Mouse (Mus musculus) intestine, embryonic 15.5 days (tissue): ENCODE results near the gene Abcb8. TPM values are rescaled to one million over a fixed set of nuclear protein-coding genes. Genes with fewer than 3 reads are reported as not detected.

Experiments
- ATAC-seq: fragments of 200-750 bp; cut with Nextera tagmentation; 2 replicates; pipeline ENCODE4 v1.8.0; 2017; ENCODE audit warnings: moderate TSS enrichment, moderate library complexity
- H3K27ac ChIP-seq: fragments of 300-500 bp; sonication (generic); 2 replicates; pipeline ENCODE4 v1.5.1; 2015; ENCODE audit warnings: mild to moderate bottlenecking, inconsistent platforms
- H3K27me3 ChIP-seq: fragments of 300-500 bp; sonication (generic); replicated peaks from 2 replicates; pipeline ENCODE4 v1.6.1; 2015; ENCODE audit warnings: inconsistent platforms
- H3K36me3 ChIP-seq: fragments of 300-500 bp; sonication (generic); 2 replicates; pipeline ENCODE4 v1.6.1; 2015; ENCODE audit warnings: inconsistent platforms
- H3K4me1 ChIP-seq: fragments of 300-500 bp; sonication (generic); replicated peaks from 2 replicates; pipeline ENCODE4 v1.6.1; 2015; ENCODE audit warnings: inconsistent platforms
- H3K4me2 ChIP-seq: fragments of 300-500 bp; sonication (generic); replicated peaks from 2 replicates; pipeline ENCODE4 v1.6.1; 2015; ENCODE audit warnings: mild to moderate bottlenecking, inconsistent platforms
- H3K4me3 ChIP-seq: fragments of 300-500 bp; sonication (generic); replicated peaks from 2 replicates; pipeline ENCODE4 v1.5.1; 2015; ENCODE audit warnings: inconsistent platforms
- H3K9ac ChIP-seq: fragments of 300-500 bp; sonication (generic); 2 replicates; pipeline ENCODE4 v1.6.1; 2015; ENCODE audit warnings: inconsistent platforms
- H3K9me3 ChIP-seq: fragments of 300-500 bp; sonication (generic); 2 replicates; pipeline ENCODE4 v1.6.1; 2016; ENCODE audit warnings: inconsistent platforms
- WGBS: fragments of 180-500 bp; shearing (Covaris S2); methylation state at CpG from one replicate; pipeline ENCODE4 v1.1.7; 2015; 5-methylcytosine and 5-hydroxymethylcytosine counted together
- polyA plus RNA-seq: library from polyadenylated mRNA; unstranded; fragments of >200 nt; fragmentation: Nextera tagmentation; extraction: Ambion mirVana; gene quantifications from 2 replicates; pipeline ENCODE4 v1.2.1, GENCODE M21; 2015

Abcb8 gene
- polyA plus RNA-seq, 1 experiment from 2014 or later = 66.2 TPM

- peaks cover 32% of the 10 kb centered on the region; the same call in 1 of the 2 replicates for H3K36me3 ChIP-seq
These were observed 8.5 kb downstream of the Abcb8 start for GRCm38 (mm10) chr5:24401969-24402368.

GRCm38 (mm10) chr5:24404594-24405360 lies 11.3 kb downstream of the Abcb8 start:
- Histone ChIP-seq H3K27me3 (no peaks in the 10 kb centered on the region), H3K4me2 (no peak overlapping the region), H3K27ac (no peak overlapping the region), H3K4me1 (no peaks in the 10 kb centered on the region), H3K36me3 (peaks cover 39% of the 10 kb centered on the region), H3K4me3 (no peak overlapping the region), H3K9me3 (no peaks in the 10 kb centered on the region), H3K9ac (no peak overlapping the region)
- 86% methylated on average over 6 of the region's 6 CpGs for WGBS
- ATAC-seq = no peak

More at GRCm38 (mm10) chr5:24401969-24402368, 8.5 kb downstream of the Abcb8 start:
- 80% methylated on average over 9 of the region's 9 CpGs for WGBS
- H3K4me1 ChIP-seq = no peaks in the 10 kb centered on the region
- H3K4me2 ChIP-seq = no peak overlapping the region
- H3K9me3 ChIP-seq = no peaks in the 10 kb centered on the region
- ATAC-seq = peak; percentile 29; the same call in 1 of the 2 replicates
- no peaks in the 10 kb centered on the region for H3K27me3 ChIP-seq
- no peak overlapping the region for H3K4me3 ChIP-seq
- H3K27ac ChIP-seq = no peak overlapping the region
- H3K9ac ChIP-seq = no peak overlapping the region

GRCm38 (mm10) chr5:24405389-24405876 lies 12.0 kb downstream of the Abcb8 start:
- Histone ChIP-seq H3K4me2 (no peak overlapping the region), H3K9ac (no peak overlapping the region), H3K9me3 (no peaks in the 10 kb centered on the region), H3K27me3 (no peaks in the 10 kb centered on the region), H3K27ac (no peak overlapping the region), H3K4me3 (no peak overlapping the region), H3K4me1 (no peaks in the 10 kb centered on the region), H3K36me3 (peaks cover 36% of the 10 kb centered on the region)
- ATAC-seq = no peak
- 68% methylated on average over 3 of the region's 3 CpGs for WGBS

- no peaks in the 10 kb centered on the region for H3K27me3 ChIP-seq
- no peaks in the 10 kb centered on the region for H3K9me3 ChIP-seq
- 90% methylated on average over 13 of the region's 13 CpGs for WGBS
- H3K4me2 ChIP-seq = no peak overlapping the region
- no peak overlapping the region for H3K4me3 ChIP-seq
- peaks cover 2% of the 10 kb centered on the region for H3K4me1 ChIP-seq
- no peak for ATAC-seq
- no peak overlapping the region for H3K9ac ChIP-seq
- H3K27ac ChIP-seq = no peak overlapping the region
- peaks cover 20% of the 10 kb centered on the region for H3K36me3 ChIP-seq
These were observed 15.2 kb downstream of the Abcb8 start for GRCm38 (mm10) chr5:24408651-24409050.

- no peak for ATAC-seq
These were observed 16.0 kb downstream of the Abcb8 start for GRCm38 (mm10) chr5:24409466-24409865.

GRCm38 (mm10) chr5:24412063-24412462 lies 18.6 kb downstream of the Abcb8 start:
- Histone ChIP-seq H3K4me3 (no peak overlapping the region), H3K36me3 (peaks cover 8% of the 10 kb centered on the region), H3K9me3 (no peaks in the 10 kb centered on the region), H3K4me1 (peaks cover 14% of the 10 kb centered on the region), H3K9ac (no peak overlapping the region), H3K27me3 (no peaks in the 10 kb centered on the region), H3K4me2 (no peak overlapping the region), H3K27ac (no peak overlapping the region)
- 57% methylated on average over 2 of the region's 2 CpGs for WGBS
- no peak for ATAC-seq

More at GRCm38 (mm10) chr5:24409466-24409865, 16.0 kb downstream of the Abcb8 start:
- no peak overlapping the region for H3K4me2 ChIP-seq
- peaks cover 5% of the 10 kb centered on the region for H3K4me1 ChIP-seq
- no peaks in the 10 kb centered on the region for H3K9me3 ChIP-seq
- no peaks in the 10 kb centered on the region for H3K27me3 ChIP-seq
- peaks cover 20% of the 10 kb centered on the region for H3K36me3 ChIP-seq
- no peak overlapping the region for H3K9ac ChIP-seq
- no peak overlapping the region for H3K27ac ChIP-seq
- WGBS = 79% methylated on average over 2 of the region's 2 CpGs
- no peak overlapping the region for H3K4me3 ChIP-seq

- Histone ChIP-seq H3K36me3 (peaks cover 4% of the 10 kb centered on the region), H3K9me3 (no peaks in the 10 kb centered on the region), H3K9ac (no peak within 1 kb of the TSS), H3K27me3 (no peaks in the 10 kb centered on the region), H3K4me3 (no peak within 1 kb of the TSS), H3K27ac (no peak within 1 kb of the TSS), H3K4me2 (0 out of 2 replicates have a peak within 1 kb of the TSS, but pooled peaks have one; percentile 12), H3K4me1 (peaks cover 14% of the 10 kb centered on the region)
- WGBS = 35% methylated on average over 11 of the region's 11 CpGs
- peak; percentile 60 for ATAC-seq
These were observed 19.7 kb downstream of the Abcb8 start, which contains the start of gene Asic3 for GRCm38 (mm10) chr5:24413042-24413693. Asic3 (plus strand) TSS chr5:24413392.

- peaks cover 14% of the 10 kb centered on the region for H3K4me1 ChIP-seq
- H3K27me3 ChIP-seq = no peaks in the 10 kb centered on the region
- no peaks in the 10 kb centered on the region for H3K36me3 ChIP-seq
- no peak overlapping the region for H3K27ac ChIP-seq
- WGBS = 84% methylated on average over 13 of the region's 13 CpGs
- 0 out of 2 replicates have a peak overlapping the region, but pooled peaks have one; percentile 12 for H3K4me2 ChIP-seq
- no peak overlapping the region for H3K4me3 ChIP-seq
- ATAC-seq = no peak
- H3K9me3 ChIP-seq = no peaks in the 10 kb centered on the region
- H3K9ac ChIP-seq = no peak overlapping the region
These were observed 20.5 kb downstream of the Abcb8 start for GRCm38 (mm10) chr5:24413938-24414337.

GRCm38 (mm10) chr5:24416222-24416736 lies 22.8 kb downstream of the Abcb8 start:
- Histone ChIP-seq H3K36me3 (no peaks in the 10 kb centered on the region), H3K4me1 (peaks cover 14% of the 10 kb centered on the region), H3K27ac (no peak overlapping the region), H3K27me3 (no peaks in the 10 kb centered on the region), H3K4me3 (no peak overlapping the region), H3K9ac (no peak overlapping the region), H3K9me3 (no peaks in the 10 kb centered on the region), H3K4me2 (peak overlapping the region; percentile 25; the same call in 1 of the 2 replicates)
- WGBS = 3% methylated on average over 21 of the region's 21 CpGs
- peak; percentile 72 for ATAC-seq

- H3K27ac ChIP-seq = no peak overlapping the region
- H3K4me1 ChIP-seq = peaks cover 16% of the 10 kb centered on the region
- no peak for ATAC-seq
- 87% methylated on average over 10 of the region's 10 CpGs for WGBS
- no peaks in the 10 kb centered on the region for H3K36me3 ChIP-seq
- no peak overlapping the region for H3K9ac ChIP-seq
- H3K4me3 ChIP-seq = no peak overlapping the region
- no peaks in the 10 kb centered on the region for H3K9me3 ChIP-seq
- H3K4me2 ChIP-seq = no peak overlapping the region
- H3K27me3 ChIP-seq = no peaks in the 10 kb centered on the region
These were observed 24.1 kb downstream of the Abcb8 start for GRCm38 (mm10) chr5:24417587-24417986.

- Histone ChIP-seq H3K27ac (no peak overlapping the region), H3K36me3 (no peaks in the 10 kb centered on the region), H3K9me3 (no peaks in the 10 kb centered on the region), H3K4me3 (no peak overlapping the region), H3K27me3 (no peaks in the 10 kb centered on the region), H3K4me1 (peaks cover 22% of the 10 kb centered on the region), H3K9ac (no peak overlapping the region), H3K4me2 (no peak overlapping the region)
- 88% methylated on average over 9 of the region's 9 CpGs for WGBS
- ATAC-seq = no peak
These were observed 26.9 kb downstream of the Abcb8 start for GRCm38 (mm10) chr5:24420381-24420780.
